Mouse (Mus musculus): ENCODE results near the gene Gm49380.
A peak's percentile ranks its signal among the peaks of the same experiment; 100 is the strongest.

Gene Gm49380

GRCm38 (mm10) chr9:44093612-44094503 lies 19.4 kb downstream of the Gm49380 start:
- DNase-seq (ENCODE audit: low read depth, low spot score), result peak; percentile 94

GRCm38 (mm10) chr9:44088877-44089608 lies 24.3 kb downstream of the Gm49380 start:
- peak; percentile 73 for DNase-seq (ENCODE audit: low read depth, low spot score)

- peak; percentile 92 for DNase-seq (ENCODE audit: low read depth, low spot score)
Measured at GRCm38 (mm10) chr9:44087761-44088455, 25.4 kb downstream of the Gm49380 start.

DNA sequence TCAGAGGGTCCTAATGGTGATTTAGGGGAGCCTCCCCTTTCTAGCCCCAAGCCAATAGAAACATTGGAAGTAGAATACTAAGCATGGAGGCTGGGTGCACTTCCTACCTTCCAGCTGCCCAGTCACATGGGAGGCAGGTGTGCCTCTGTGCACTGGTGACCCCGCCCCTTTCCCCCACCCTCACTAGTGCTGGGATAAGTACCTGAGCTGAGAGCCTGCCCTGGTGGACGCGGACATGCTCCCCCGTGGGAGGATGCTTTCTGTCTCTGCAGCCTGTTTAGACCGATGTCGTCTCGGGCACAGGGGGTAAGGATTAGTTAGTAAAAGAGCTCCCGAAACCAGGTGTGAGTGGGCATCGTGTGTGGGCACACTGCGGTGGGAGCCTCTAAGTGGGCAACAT lies 26.3 kb downstream of the Gm49380 start:
- peak; percentile 67 for DNase-seq (ENCODE audit: low read depth, low spot score)

GRCm38 (mm10) chr9:44085741-44086665 lies 27.3 kb downstream of the Gm49380 start:
- DNase-seq (ENCODE audit: low read depth, low spot score), result peak; percentile 92

DNA sequence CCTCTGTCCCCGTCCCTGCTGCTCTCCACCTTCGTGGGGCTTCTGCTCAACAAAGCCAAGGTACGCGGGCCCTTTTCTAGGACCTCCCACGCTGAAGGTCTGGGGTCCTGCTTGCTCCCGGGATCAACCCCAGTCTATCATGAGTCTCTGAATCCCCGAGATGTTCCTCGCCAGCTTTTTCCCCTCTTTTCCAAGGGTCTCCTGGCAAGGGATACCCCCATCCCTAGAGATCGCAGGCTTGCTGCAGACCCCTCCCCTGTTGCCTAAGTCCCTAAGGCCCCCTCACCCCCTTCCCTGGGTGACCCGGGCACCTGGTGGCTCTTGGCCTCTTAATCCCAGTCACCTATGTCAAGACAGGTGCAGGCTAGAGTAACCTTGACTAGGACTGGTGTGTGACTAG lies 28.0 kb downstream of the Gm49380 start:
- DNase-seq (ENCODE audit: low read depth, low spot score), result no peak

- peak; percentile 96 for DNase-seq (ENCODE audit: low read depth, low spot score)
Measured at GRCm38 (mm10) chr9:44084659-44085229, 28.6 kb downstream of the Gm49380 start.

DNA sequence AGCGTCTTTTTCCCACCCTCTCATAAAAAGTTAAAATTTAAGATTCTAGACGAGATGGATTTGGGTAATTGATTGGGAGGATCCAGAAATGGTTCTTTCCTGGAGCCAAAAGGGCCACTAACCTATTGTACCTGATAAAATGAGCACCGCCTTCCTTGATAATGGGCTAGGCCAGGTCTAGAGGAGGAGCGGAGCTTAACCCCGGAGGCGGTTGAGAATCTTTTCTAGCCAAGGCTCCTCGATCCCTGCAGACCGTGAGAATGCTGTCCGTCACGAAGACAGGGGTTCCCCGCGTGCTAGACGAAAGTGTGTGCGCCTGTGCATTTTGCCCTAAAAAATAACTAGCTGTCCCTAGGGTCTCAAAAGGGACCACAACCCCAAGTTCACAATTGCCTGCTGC lies 29.1 kb downstream of the Gm49380 start:
- peak; percentile 32 for DNase-seq (ENCODE audit: low read depth, low spot score)

DNA sequence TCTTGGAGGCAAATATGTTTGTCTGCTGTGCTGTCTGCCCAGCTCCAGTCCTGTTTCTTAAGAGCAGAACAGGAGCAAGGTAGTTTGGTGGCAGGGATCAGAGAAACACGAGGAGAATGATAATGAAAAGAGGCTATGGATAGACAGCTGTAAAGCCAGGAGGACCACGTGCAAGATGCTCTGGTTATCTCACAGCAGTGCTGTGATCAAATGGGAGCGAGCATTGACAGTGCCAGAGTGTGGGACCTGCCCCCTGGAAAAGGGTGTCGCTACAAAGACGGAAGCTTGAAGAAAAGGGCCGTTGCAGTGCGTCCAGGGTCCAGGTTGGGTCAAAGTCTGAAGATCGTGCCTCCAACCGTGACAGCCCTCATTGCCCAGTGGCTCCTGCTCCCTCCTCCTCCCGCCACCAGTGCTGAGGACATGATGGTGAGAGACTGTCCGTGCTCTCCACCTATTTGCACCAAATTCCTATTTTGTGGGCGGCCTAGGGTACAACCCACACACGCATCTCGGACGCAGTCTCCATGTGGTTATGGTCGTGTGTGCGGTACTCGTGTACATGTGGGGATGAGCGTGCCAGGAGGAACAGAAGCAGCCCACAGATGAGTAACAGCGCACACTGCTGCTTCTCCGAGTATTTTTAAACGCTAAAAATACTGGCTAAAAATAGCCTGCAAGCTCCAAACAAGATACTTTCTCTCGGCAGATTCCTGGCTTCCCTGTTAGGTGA lies 29.7 kb downstream of the Gm49380 start:
- DNase-seq (ENCODE audit: low read depth, low spot score), result peak; percentile 94

- DNase-seq (ENCODE audit: low read depth, low spot score), result no peak
Measured at GRCm38 (mm10) chr9:44082266-44082665, 31.0 kb downstream of the Gm49380 start.

DNA sequence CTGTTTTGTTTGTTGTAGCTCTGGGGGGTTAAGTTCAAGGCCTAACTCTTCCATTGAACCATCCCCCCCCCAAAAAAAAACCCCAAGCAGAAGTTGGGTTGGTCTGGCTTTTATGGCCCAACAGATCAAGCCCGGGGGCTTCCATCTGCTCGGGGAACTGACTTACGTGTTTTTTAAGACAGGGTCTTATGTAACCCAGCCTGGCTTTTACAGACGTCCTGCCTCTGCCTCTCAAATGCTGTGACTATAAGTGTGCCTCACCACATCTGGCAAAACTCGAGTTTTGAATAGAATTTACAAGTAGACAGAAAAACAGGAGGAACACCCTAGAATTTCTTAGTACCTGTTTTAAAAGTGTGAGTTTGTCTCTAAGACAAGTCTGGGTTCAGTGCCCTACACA lies 31.7 kb downstream of the Gm49380 start:
- DNase-seq (ENCODE audit: low read depth, low spot score), result no peak

GRCm38 (mm10) chr9:44080953-44081352 lies 32.3 kb downstream of the Gm49380 start:
- peak; percentile 82 for DNase-seq (ENCODE audit: low read depth, low spot score)

GRCm38 (mm10) chr9:44079997-44080780 lies 33.1 kb downstream of the Gm49380 start:
- no peak for DNase-seq (ENCODE audit: low read depth, low spot score)

GRCm38 (mm10) chr9:44078955-44079756 lies 34.1 kb downstream of the Gm49380 start:
- peak; percentile 98 for DNase-seq (ENCODE audit: low read depth, low spot score)

DNA sequence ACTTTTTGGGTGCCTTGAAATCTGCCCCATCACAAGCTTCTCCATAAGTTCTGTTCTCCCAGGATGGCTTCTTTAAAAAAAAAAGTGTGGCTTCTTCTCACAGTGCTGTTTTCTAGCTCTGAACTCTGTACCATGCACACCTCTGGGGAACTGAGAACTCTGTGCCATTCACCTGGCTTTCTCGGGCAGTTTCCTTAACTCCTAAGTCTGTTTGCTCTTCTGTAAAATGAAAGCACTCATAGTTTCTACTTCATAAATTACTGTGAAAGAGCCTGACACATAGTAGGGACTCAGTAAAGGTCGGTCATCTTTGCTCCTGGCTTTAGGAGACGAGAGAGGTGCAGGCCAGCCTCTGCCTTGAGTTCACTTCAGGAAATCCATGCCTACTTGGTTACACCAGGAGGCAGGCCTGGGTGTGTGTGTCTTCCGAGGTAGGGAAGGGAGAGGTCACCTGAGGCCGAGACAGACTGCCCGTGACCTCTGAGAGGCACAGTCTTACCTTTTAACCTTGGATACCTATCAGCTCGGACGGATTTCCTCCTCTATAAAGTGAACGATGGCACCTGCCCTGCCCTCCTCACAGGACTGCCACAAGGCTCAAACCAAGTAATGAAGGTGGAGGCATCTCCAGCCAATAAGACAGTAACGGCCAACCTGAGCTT lies 35.0 kb downstream of the Gm49380 start:
- DNase-seq (ENCODE audit: low read depth, low spot score), result no peak

- DNase-seq (ENCODE audit: low read depth, low spot score), result no peak
Measured at GRCm38 (mm10) chr9:44077266-44077910, 35.9 kb downstream of the Gm49380 start.

DNA sequence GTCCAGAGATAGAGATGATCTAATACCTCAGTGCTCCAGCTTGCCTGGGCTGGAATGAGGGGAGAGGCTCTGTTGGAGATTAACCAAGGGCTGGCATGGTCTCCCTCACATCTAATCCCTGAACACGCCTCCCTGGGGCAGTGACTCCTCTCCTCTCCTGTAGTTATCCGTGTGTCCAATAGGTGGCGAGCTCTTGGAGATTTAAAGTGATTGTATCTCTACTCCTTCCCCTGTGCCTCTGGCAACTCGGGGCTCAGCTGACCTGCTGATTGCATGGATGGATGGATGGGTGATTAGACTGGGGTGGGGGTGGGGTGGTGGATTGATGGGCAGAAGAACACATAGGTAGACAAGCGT lies 36.6 kb downstream of the Gm49380 start:
- peak; percentile 89 for DNase-seq (ENCODE audit: low read depth, low spot score)
